ENCODE assay signal across 29 mouse cellular contexts in genomic region chr1:92727371-92727770, GRCm38 (mm10).
DNase-seq lines count a peak whose midpoint lies in the region; ATAC-seq and TF ChIP-seq lines count a peak whose summit lies in the region.
"Had no signal": no experiment of that assay in that cellular context is flagged by ENCODE, and none has a peak within 500 bp of the region (broad histone marks: within the 10 kb centered on the region; RNA-seq: fewer than 3 reads in every experiment).

No protein-coding gene starts in this region.

- H3K4me2 ChIP-seq in forebrain, embryonic 13.5 days = no peak overlapping the region
- no peak overlapping the region for H3K4me2 ChIP-seq in forebrain, embryonic 11.5 days (ENCODE audit: low read depth, low read length, severe bottlenecking)
- H3K4me2 ChIP-seq in forebrain, embryonic 15.5 days (replicated peaks) = no peak overlapping the region
- H3K4me2 ChIP-seq: embryonic facial prominence, embryonic 12.5 days; embryonic facial prominence, embryonic 15.5 days; heart, embryonic 12.5 days; heart, embryonic 15.5 days; hindbrain, embryonic 13.5 days; intestine, embryonic 15.5 days had no signal

- no peaks in the 10 kb centered on the region for H3K36me3 ChIP-seq in forebrain, embryonic 13.5 days (ENCODE audit: poor library complexity, severe bottlenecking)
- no peaks in the 10 kb centered on the region for H3K36me3 ChIP-seq in forebrain, embryonic 11.5 days (ENCODE audit: control insufficient read depth, insufficient read depth, low read length)
- H3K36me3 ChIP-seq in forebrain, embryonic 15.5 days = no peaks in the 10 kb centered on the region
- H3K36me3 ChIP-seq: embryonic facial prominence, embryonic 12.5 days; embryonic facial prominence, embryonic 15.5 days; G1E; heart, embryonic 12.5 days; heart, embryonic 15.5 days; hindbrain, embryonic 10.5 days; hindbrain, embryonic 13.5 days; intestine, embryonic 15.5 days had no signal

- H3K9me3 ChIP-seq in forebrain, embryonic 13.5 days (replicated peaks) = no peaks in the 10 kb centered on the region
- H3K9me3 ChIP-seq in forebrain, embryonic 11.5 days (ENCODE audit: control insufficient read depth, low read length) = no peaks in the 10 kb centered on the region
- no peaks in the 10 kb centered on the region for H3K9me3 ChIP-seq in forebrain, embryonic 15.5 days
- H3K9me3 ChIP-seq: embryonic facial prominence, embryonic 12.5 days; embryonic facial prominence, embryonic 15.5 days; G1E; heart, embryonic 12.5 days; heart, embryonic 15.5 days; hindbrain, embryonic 10.5 days; hindbrain, embryonic 13.5 days; intestine, embryonic 15.5 days had no signal

- no peak overlapping the region for H3K9ac ChIP-seq in forebrain, embryonic 13.5 days
- no peak overlapping the region for H3K9ac ChIP-seq in forebrain, embryonic 11.5 days (ENCODE audit: low read length)
- no peak overlapping the region for H3K9ac ChIP-seq in forebrain, embryonic 15.5 days (replicated peaks)
- H3K9ac ChIP-seq: embryonic facial prominence, embryonic 12.5 days; embryonic facial prominence, embryonic 15.5 days; heart, embryonic 12.5 days; heart, embryonic 15.5 days; hindbrain, embryonic 13.5 days; intestine, embryonic 15.5 days had no signal

- TF ChIP-seq POLR2A in brain, embryonic 14.5 days (IDR thresholded peaks at IDR 0.05; ENCODE audit: borderline replicate concordance, extremely low read depth, insufficient read depth, insufficient read length, poor library complexity, severe bottlenecking) = no peak

- no peaks in the 10 kb centered on the region for H3K27me3 ChIP-seq in forebrain, embryonic 13.5 days
- no peaks in the 10 kb centered on the region for H3K27me3 ChIP-seq in forebrain, embryonic 11.5 days (ENCODE audit: control insufficient read depth, insufficient read depth, low read length)
- no peaks in the 10 kb centered on the region for H3K27me3 ChIP-seq in forebrain, embryonic 15.5 days
- H3K27me3 ChIP-seq: embryonic facial prominence, embryonic 12.5 days; embryonic facial prominence, embryonic 15.5 days; heart, embryonic 15.5 days; intestine, embryonic 15.5 days; Patski had no signal

- peaks cover 26% of the 10 kb centered on the region for H3K4me1 ChIP-seq in forebrain, embryonic 13.5 days
- H3K4me1 ChIP-seq in forebrain, embryonic 11.5 days (replicated peaks; ENCODE audit: control insufficient read depth, insufficient read depth, low read length) = no peaks in the 10 kb centered on the region
- H3K4me1 ChIP-seq in forebrain, embryonic 15.5 days = peaks cover 23% of the 10 kb centered on the region
- H3K4me1 ChIP-seq: embryonic facial prominence, embryonic 12.5 days; hindbrain, embryonic 10.5 days; intestine, embryonic 15.5 days had no signal

- ATAC-seq in forebrain, embryonic 13.5 days = peak; percentile 41; the same call in 1 of the 2 replicates
- no peak for ATAC-seq in forebrain, embryonic 11.5 days (replicated peaks; ENCODE audit: low FRiP score)
- ATAC-seq in forebrain, embryonic 15.5 days (replicated peaks) = no peak; the same call in 1 of the 2 replicates
- ATAC-seq: hindbrain, embryonic 16.5 days; intestine, embryonic 15.5 days; Patski had no signal

- no peak for TF ChIP-seq CTCF in brain, embryonic 14.5 days (IDR thresholded peaks at IDR 0.05; ENCODE audit: borderline replicate concordance, extremely low read depth, insufficient read depth, insufficient read length)

- no peak for DNase-seq in forebrain, embryonic 11.5 days (ENCODE audit: low spot score)
- peak; percentile 53 for DNase-seq in brain, embryonic 14.5 days (ENCODE audit: low read depth)
- DNase-seq in neural tube, embryonic 10.5 days (ENCODE audit: extremely low spot score, low spot score) = no peak
- DNase-seq in kidney, adult 18-20 months = no peak
- DNase-seq: adrenal gland, postnatal 10 days; adrenal gland, postnatal 36 days; B cell, adult 2 months; cerebellum, adult 11 months; cerebellum, adult 2 months; cerebellum, adult 9-11 months; cerebellum, postnatal 25 days; gastrocnemius, adult 2 months; gastrocnemius, postnatal 14 days; heart, adult 18-20 months; heart, postnatal 10 days; heart, postnatal 36 days; kidney, adult 11 months had no signal

- 39% methylated on average over 6 of the region's 6 CpGs for WGBS in forebrain, embryonic 13.5 days
- 58% methylated on average over 6 of the region's 6 CpGs for WGBS in forebrain, embryonic 11.5 days
- 27% methylated on average over 6 of the region's 6 CpGs for WGBS in forebrain, embryonic 15.5 days

- no peak overlapping the region for H3K4me3 ChIP-seq in forebrain, embryonic 13.5 days
- no peak overlapping the region for H3K4me3 ChIP-seq in forebrain, embryonic 11.5 days (ENCODE audit: low read depth, low read length)
- H3K4me3 ChIP-seq in forebrain, embryonic 15.5 days = no peak overlapping the region
- H3K4me3 ChIP-seq: embryonic facial prominence, embryonic 12.5 days; embryonic facial prominence, embryonic 15.5 days; gastrocnemius, adult 2 months; heart, embryonic 12.5 days; heart, embryonic 15.5 days; hindbrain, embryonic 10.5 days; hindbrain, embryonic 13.5 days; intestine, embryonic 15.5 days had no signal

- H3K27ac ChIP-seq in forebrain, embryonic 13.5 days = 0 out of 2 replicates have a peak overlapping the region, but pooled peaks have one; percentile 12
- no peak overlapping the region for H3K27ac ChIP-seq in forebrain, embryonic 11.5 days (ENCODE audit: low read depth, low read length)
- H3K27ac ChIP-seq in forebrain, embryonic 15.5 days (replicated peaks) = peak overlapping the region; percentile 66
- H3K27ac ChIP-seq: embryonic facial prominence, embryonic 12.5 days; embryonic facial prominence, embryonic 15.5 days; gastrocnemius, adult 2 months; heart, embryonic 15.5 days; hindbrain, embryonic 10.5 days; hindbrain, embryonic 13.5 days; intestine, embryonic 15.5 days had no signal
